Mouse (Mus musculus) forebrain, embryonic 10.5 days (tissue): Measurements from ENCODE around the gene Emp2. TPM values are rescaled to one million over a fixed set of nuclear protein-coding genes. Genes with fewer than 3 reads are reported as not detected.
A peak's percentile ranks its signal among the peaks of the same experiment; 100 is the strongest.

ENCODE experiments used
- DNase-seq: peaks from one replicate; pipeline ENCODE4 v3.0.0-alpha.2; 2017; ENCODE audit warnings: low spot score; ENCODE audit errors: extremely low spot score
- H3K27ac ChIP-seq: fragments of 300-500 bp; sonication (generic); 2 replicates; pipeline ENCODE4 v1.5.1; 2016; ENCODE audit warnings: mild to moderate bottlenecking
- H3K27me3 ChIP-seq: fragments of 300-500 bp; sonication (generic); 2 replicates; pipeline ENCODE4 v1.6.1; 2016; ENCODE audit warnings: mild to moderate bottlenecking; ENCODE audit not compliant: poor library complexity, severe bottlenecking
- H3K36me3 ChIP-seq: fragments of 300-500 bp; sonication (generic); replicated peaks from 2 replicates; pipeline ENCODE4 v1.6.1; 2016; ENCODE audit warnings: mild to moderate bottlenecking, moderate library complexity
- H3K4me1 ChIP-seq: fragments of 300-500 bp; sonication (generic); 2 replicates; pipeline ENCODE4 v1.6.1; 2016
- H3K4me3 ChIP-seq: fragments of 300-500 bp; sonication (generic); 2 replicates; pipeline ENCODE4 v1.5.1; 2016; ENCODE audit warnings: mild to moderate bottlenecking, moderate library complexity
- H3K9me3 ChIP-seq: fragments of 300-500 bp; sonication (generic); 2 replicates; pipeline ENCODE4 v1.6.1; 2016; ENCODE audit warnings: mild to moderate bottlenecking, moderate library complexity
- WGBS: fragments of 180-500 bp; shearing (Covaris S2); methylation state at CpG from one replicate; pipeline ENCODE4 v1.1.7; 2016; 5-methylcytosine and 5-hydroxymethylcytosine counted together
- polyA plus RNA-seq: library from polyadenylated mRNA; unstranded; fragments of >200 nt; fragmentation: Nextera tagmentation; extraction: Ambion mirVana; gene quantifications from 2 replicates; pipeline ENCODE4 v1.2.1, GENCODE M21; 2016

Emp2 gene
- polyA plus RNA-seq, 1 experiment from 2014 or later: 2.2 TPM

- Histone ChIP-seq H3K36me3 (no peaks in the 10 kb centered on the region), H3K27ac (no peak overlapping the region), H3K4me3 (no peak overlapping the region), H3K4me1 (peaks cover 16% of the 10 kb centered on the region; the same call in 1 of the 2 replicates), H3K9me3 (peaks cover 5% of the 10 kb centered on the region; the same call in 1 of the 2 replicates), H3K27me3 (no peaks in the 10 kb centered on the region)
- WGBS: 84% methylated on average over 13 of the region's 13 CpGs
- DNase-seq: no peak
Observed at GRCm38 (mm10) chr16:10337422-10338197, 23.8 kb upstream of the Emp2 start.

- Histone ChIP-seq H3K9me3 (peaks cover 5% of the 10 kb centered on the region; the same call in 1 of the 2 replicates), H3K27me3 (no peaks in the 10 kb centered on the region), H3K36me3 (no peaks in the 10 kb centered on the region), H3K4me3 (no peak overlapping the region), H3K4me1 (peaks cover 10% of the 10 kb centered on the region; the same call in 1 of the 2 replicates), H3K27ac (no peak overlapping the region)
- DNase-seq: no peak
- WGBS: 92% methylated on average over 19 of the region's 19 CpGs
Observed at GRCm38 (mm10) chr16:10336454-10337421, 23.0 kb upstream of the Emp2 start.

- Histone ChIP-seq H3K9me3 (peaks cover 5% of the 10 kb centered on the region; the same call in 1 of the 2 replicates), H3K36me3 (no peaks in the 10 kb centered on the region), H3K27me3 (no peaks in the 10 kb centered on the region), H3K27ac (no peak overlapping the region), H3K4me3 (no peak overlapping the region), H3K4me1 (peaks cover 6% of the 10 kb centered on the region; the same call in 1 of the 2 replicates)
- WGBS: 91% methylated on average over 2 of the region's 2 CpGs
- DNase-seq: no peak
Observed at GRCm38 (mm10) chr16:10335953-10336352, 22.2 kb upstream of the Emp2 start.

GRCm38 (mm10) chr16:10332732-10333131, 19.0 kb upstream of the Emp2 start:
- WGBS: 60% methylated on average over 7 of the region's 7 CpGs
- H3K4me3 ChIP-seq: no peak overlapping the region
- H3K27ac ChIP-seq: no peak overlapping the region
- H3K36me3 ChIP-seq: no peaks in the 10 kb centered on the region
- peaks cover 6% of the 10 kb centered on the region; the same call in 1 of the 2 replicates for H3K4me1 ChIP-seq
- DNase-seq: no peak
- H3K27me3 ChIP-seq: no peaks in the 10 kb centered on the region
- no peaks in the 10 kb centered on the region for H3K9me3 ChIP-seq

- Histone ChIP-seq H3K4me1 (peaks cover 6% of the 10 kb centered on the region; the same call in 1 of the 2 replicates), H3K36me3 (no peaks in the 10 kb centered on the region), H3K4me3 (no peak overlapping the region), H3K27me3 (no peaks in the 10 kb centered on the region), H3K9me3 (no peaks in the 10 kb centered on the region), H3K27ac (no peak overlapping the region)
- no peak for DNase-seq
- WGBS: 83% methylated on average over 12 of the region's 12 CpGs
Observed at GRCm38 (mm10) chr16:10330586-10331495, 17.1 kb upstream of the Emp2 start.

- H3K9me3 ChIP-seq: no peaks in the 10 kb centered on the region
- WGBS: 67% methylated on average over 13 of the region's 13 CpGs
Observed at GRCm38 (mm10) chr16:10327563-10328333, 14.0 kb upstream of the Emp2 start.

GRCm38 (mm10) chr16:10319914-10320569, 6.3 kb upstream of the Emp2 start:
- H3K4me1 ChIP-seq: no peaks in the 10 kb centered on the region
- peaks cover 5% of the 10 kb centered on the region for H3K27me3 ChIP-seq
- no peaks in the 10 kb centered on the region for H3K36me3 ChIP-seq
- 72% methylated on average over 17 of the region's 17 CpGs for WGBS
- no peaks in the 10 kb centered on the region for H3K9me3 ChIP-seq
- DNase-seq: no peak
- no peak overlapping the region for H3K4me3 ChIP-seq
- no peak overlapping the region for H3K27ac ChIP-seq

More at GRCm38 (mm10) chr16:10327563-10328333, 14.0 kb upstream of the Emp2 start:
- H3K4me3 ChIP-seq: no peak overlapping the region
- peaks cover 2% of the 10 kb centered on the region; the same call in 1 of the 2 replicates for H3K4me1 ChIP-seq
- no peaks in the 10 kb centered on the region for H3K27me3 ChIP-seq
- no peak overlapping the region for H3K27ac ChIP-seq
- no peak for DNase-seq
- no peaks in the 10 kb centered on the region for H3K36me3 ChIP-seq

GRCm38 (mm10) chr16:10317197-10317544, 3.4 kb upstream of the Emp2 start:
- H3K36me3 ChIP-seq: no peaks in the 10 kb centered on the region
- peaks cover 12% of the 10 kb centered on the region for H3K4me1 ChIP-seq
- H3K4me3 ChIP-seq: no peak overlapping the region
- no peak for DNase-seq
- H3K9me3 ChIP-seq: no peaks in the 10 kb centered on the region
- no peak overlapping the region for H3K27ac ChIP-seq
- H3K27me3 ChIP-seq: peaks cover 34% of the 10 kb centered on the region
- 64% methylated on average over 4 of the region's 4 CpGs for WGBS

- no peaks in the 10 kb centered on the region for H3K36me3 ChIP-seq
- H3K4me1 ChIP-seq: peaks cover 12% of the 10 kb centered on the region
- no peak overlapping the region for H3K27ac ChIP-seq
- DNase-seq: no peak
- H3K27me3 ChIP-seq: peaks cover 39% of the 10 kb centered on the region
- no peaks in the 10 kb centered on the region for H3K9me3 ChIP-seq
- no peak overlapping the region for H3K4me3 ChIP-seq
- WGBS: 81% methylated on average over 10 of the region's 10 CpGs
Observed at GRCm38 (mm10) chr16:10316493-10317196, 2.9 kb upstream of the Emp2 start.

- H3K9me3 ChIP-seq: no peaks in the 10 kb centered on the region
- peak overlapping the region; percentile 56; the same call in 1 of the 2 replicates for H3K27ac ChIP-seq
- 4% methylated on average over 15 of the region's 15 CpGs for WGBS
- peaks cover 12% of the 10 kb centered on the region for H3K4me1 ChIP-seq
- DNase-seq: no peak
- H3K27me3 ChIP-seq: peaks cover 50% of the 10 kb centered on the region
- no peaks in the 10 kb centered on the region for H3K36me3 ChIP-seq
- H3K4me3 ChIP-seq: peak overlapping the region; percentile 62
Observed at GRCm38 (mm10) chr16:10313226-10313625, 542 bp downstream of the Emp2 start.

- DNase-seq: no peak
- Histone ChIP-seq H3K27ac (no peak overlapping the region), H3K9me3 (no peaks in the 10 kb centered on the region), H3K27me3 (peaks cover 50% of the 10 kb centered on the region), H3K4me3 (no peak overlapping the region), H3K36me3 (no peaks in the 10 kb centered on the region), H3K4me1 (peaks cover 12% of the 10 kb centered on the region)
- 86% methylated on average over 3 of the region's 4 CpGs for WGBS
Observed at GRCm38 (mm10) chr16:10311989-10312388, 1.8 kb downstream of the Emp2 start.
